Comparison of ENCODE assay signal across 26 mouse cellular contexts in the genomic region with DNA sequence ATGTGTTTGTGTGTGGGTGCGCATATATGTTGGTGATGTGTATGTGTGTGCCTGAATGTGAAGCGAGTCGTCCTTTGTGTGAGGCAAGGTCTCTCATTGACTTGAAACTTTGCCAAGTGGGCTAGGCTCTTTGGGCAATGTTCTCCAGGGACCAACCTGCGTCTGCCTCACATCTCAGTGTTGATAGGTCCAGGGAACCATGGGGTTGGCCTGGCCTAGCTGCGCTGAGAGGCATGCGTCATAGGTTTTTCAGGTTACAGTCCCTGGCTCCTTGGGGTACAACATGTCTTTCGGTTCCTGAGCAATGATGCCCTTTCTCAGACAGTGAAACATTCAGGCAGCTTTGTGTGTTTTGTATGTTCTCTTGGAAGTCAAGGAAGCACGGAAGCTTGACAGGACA. TPM values are rescaled to one million over a fixed set of nuclear protein-coding genes. Genes with fewer than 3 reads are reported as not detected.
"Had no signal": no experiment of that assay in that cellular context is flagged by ENCODE, and none has a peak within 500 bp of the region (broad histone marks: within the 10 kb centered on the region; RNA-seq: fewer than 3 reads in every experiment).

No protein-coding gene starts in this region.

- ATAC-seq: hindbrain, embryonic 16.5 days; inflammation-experienced regulatory T-cells, adult 6 months; intestine, embryonic 15.5 days; intestine, postnatal 0 days; liver, postnatal 0 days had no signal

- H3K4me3 ChIP-seq: heart, adult 2 months; heart, embryonic 13.5 days; heart, embryonic 15.5 days; intestine, embryonic 15.5 days; limb, embryonic 10.5 days; limb, embryonic 12.5 days; liver, embryonic 13.5 days; liver, embryonic 15.5 days had no signal

- H3K9ac ChIP-seq: forebrain, postnatal 0 days; heart, embryonic 13.5 days; heart, embryonic 15.5 days; hindbrain, embryonic 14.5 days; intestine, embryonic 15.5 days; limb, embryonic 12.5 days; liver, embryonic 13.5 days; liver, embryonic 15.5 days; liver, postnatal 0 days had no signal

- H3K9me3 ChIP-seq: heart, embryonic 15.5 days; intestine, embryonic 15.5 days; liver, embryonic 15.5 days had no signal

- DNase-seq: forebrain, postnatal 0 days; gastrocnemius, postnatal 14 days; gastrocnemius, postnatal 36 days; heart, postnatal 14 days; heart, postnatal 36 days; kidney, adult 18-20 months; kidney, postnatal 10 days; kidney, postnatal 25 days; kidney, postnatal 4 days; layer of hippocampus, adult 9-11 months; liver; liver, embryonic 13.5 days; liver, postnatal 0 days had no signal

- H3K4me2 ChIP-seq: heart, embryonic 13.5 days; heart, embryonic 15.5 days; hindbrain, embryonic 14.5 days; intestine, embryonic 15.5 days; limb, embryonic 12.5 days; liver, embryonic 11.5 days; liver, embryonic 13.5 days; liver, embryonic 15.5 days had no signal

- H3K27me3 ChIP-seq: heart, embryonic 13.5 days; heart, embryonic 15.5 days; intestine, embryonic 15.5 days; limb, embryonic 12.5 days; liver, embryonic 13.5 days; liver, embryonic 15.5 days had no signal

- H3K36me3 ChIP-seq: heart, embryonic 13.5 days; heart, embryonic 15.5 days; intestine, embryonic 15.5 days; limb, embryonic 10.5 days; limb, embryonic 12.5 days; liver, embryonic 13.5 days; liver, embryonic 15.5 days had no signal

- H3K27ac ChIP-seq: heart, adult 2 months; heart, embryonic 13.5 days; heart, embryonic 15.5 days; hindbrain, embryonic 14.5 days; intestine, embryonic 15.5 days; limb, embryonic 10.5 days; limb, embryonic 12.5 days; liver, embryonic 13.5 days; liver, embryonic 15.5 days had no signal

RNA-seq across cellular contexts. Expression of a gene that starts 49.3 kb away (rescaled TPM):
- total RNA-seq: gastrocnemius, adult 18-20 months had no signal
- polyA plus RNA-seq: inflammation-experienced regulatory T-cells, adult 6 months; liver, embryonic 15.5 days; liver, postnatal 0 days had no signal
